Mouse (Mus musculus) erythroblast, adult 5-6 weeks (primary cell): Measurements from ENCODE around the gene Ccna1. TPM values are rescaled to one million over a fixed set of nuclear protein-coding genes. Genes with fewer than 3 reads are reported as not detected.

Source experiments
- ATAC-seq: replicated peaks from 2 replicates; pipeline ENCODE4 v1.8.0; 2016; ENCODE audit warnings: moderate number of reproducible peaks, mild to moderate bottlenecking, moderate TSS enrichment, inconsistent platforms; ENCODE audit not compliant: poor library complexity, low FRiP score, severe bottlenecking
- total RNA-seq, 2 experiments: library from RNA; stranded (forward) in 1 of 2; stranded (reverse) in 1 of 2; fragments of 150-400 nt in 1 of 2; fragments of 200-764, 138-1000 nt in 1 of 2; gene quantifications; 2 replicates each; pipeline versions ENCODE4 v1.2.3 to v1.2.4; 2015 to 2017; ENCODE audit warnings: low replicate concordance in 2 of 2

Ccna1 gene
- total RNA-seq, 2 experiments from 2014 or later, result not detected

DNA sequence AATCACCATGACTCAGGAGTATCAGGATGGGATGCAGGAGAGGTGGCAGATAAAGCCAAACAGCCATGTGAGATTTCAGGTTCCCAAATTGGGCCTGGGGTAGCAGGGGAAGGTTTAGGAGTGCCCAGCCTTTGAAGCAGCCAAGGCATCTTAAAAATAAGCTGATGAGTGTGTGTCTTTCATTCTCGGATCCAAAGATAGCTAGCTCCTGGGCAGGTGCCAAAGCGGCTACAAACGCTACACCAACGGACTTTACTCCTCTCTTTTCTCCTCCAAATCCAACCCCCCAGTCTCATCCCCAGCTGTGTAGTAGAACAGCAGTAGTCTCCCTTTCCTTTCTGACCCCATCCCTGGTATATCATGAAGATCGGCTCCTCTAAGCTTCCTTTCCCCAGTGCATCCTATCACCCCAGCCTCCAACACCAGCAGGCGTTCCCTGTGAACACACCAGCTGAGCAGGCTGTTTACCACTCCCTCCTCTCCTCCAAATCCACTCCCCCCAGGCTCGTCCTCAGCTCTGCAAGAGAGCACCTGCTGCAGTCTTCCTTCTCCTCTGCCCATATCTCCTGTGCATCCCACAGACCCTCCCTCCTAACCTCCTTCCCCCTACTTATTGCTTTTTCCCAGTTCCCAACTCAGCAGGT, 12.6 kb upstream of the Ccna1 start:
- ATAC-seq, result no peak

DNA sequence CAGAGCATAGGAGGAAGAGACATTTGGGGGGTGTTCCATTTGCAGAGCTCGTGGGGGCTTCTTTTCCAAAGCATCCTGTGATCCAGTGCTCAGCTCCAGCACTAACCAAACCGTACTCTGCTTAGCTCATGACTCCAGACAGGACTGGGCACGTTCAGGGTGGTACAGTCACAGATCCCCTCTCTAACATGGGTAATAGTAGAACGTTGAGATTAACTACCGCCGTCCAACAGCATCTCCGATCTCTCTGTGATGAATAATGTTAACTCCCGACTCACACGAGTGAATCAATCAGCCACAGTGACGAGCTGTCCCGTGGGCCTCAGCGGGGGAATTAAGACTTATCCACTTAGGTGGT, 11.3 kb upstream of the Ccna1 start:
- ATAC-seq, result no peak

DNA sequence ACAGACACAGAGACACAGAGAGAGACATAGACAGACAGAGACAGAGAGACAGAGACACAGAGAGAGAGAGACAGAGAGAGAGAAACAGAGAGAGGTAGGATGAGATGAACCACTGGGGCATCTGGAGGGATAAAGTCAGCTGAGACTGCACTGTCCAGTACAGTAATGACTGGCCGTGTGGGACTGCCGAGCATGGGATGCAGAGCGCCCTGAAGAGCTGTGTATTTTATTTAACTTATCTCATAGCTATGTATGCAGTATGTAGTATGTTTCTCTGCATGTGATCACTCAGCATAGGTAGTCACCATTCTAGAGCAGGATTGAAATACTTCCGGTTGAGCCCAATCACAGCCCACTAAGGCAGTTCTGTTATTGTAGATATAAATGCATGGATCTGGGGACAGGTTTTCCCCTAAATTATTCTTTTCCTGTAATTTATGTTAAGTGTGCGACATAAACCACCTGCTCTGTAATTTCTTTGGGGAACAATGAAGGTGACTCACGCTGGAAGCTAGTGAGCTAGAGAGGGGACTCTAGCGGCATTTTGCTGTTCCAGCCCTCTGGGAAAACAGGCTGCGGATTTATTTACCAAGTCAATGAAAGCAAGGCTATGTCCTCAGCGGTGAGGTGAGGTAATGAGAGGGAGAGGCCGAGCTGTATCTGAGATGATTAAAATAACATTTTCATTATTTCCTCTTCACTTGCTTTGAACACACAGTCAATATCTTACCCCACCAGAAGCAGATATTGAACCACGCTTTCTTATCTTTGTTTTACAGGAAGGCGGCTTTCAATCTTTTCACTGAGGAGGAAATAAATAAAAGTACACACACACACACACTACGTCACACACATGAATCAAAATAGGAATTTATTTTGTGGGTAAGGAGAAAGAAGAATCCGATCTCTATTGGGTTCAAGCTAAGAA, 10.7 kb upstream of the Ccna1 start:
- ATAC-seq, result no peak

GRCm38 (mm10) chr3:55064396-55064795, 9.1 kb upstream of the Ccna1 start:
- no peak for ATAC-seq

DNA sequence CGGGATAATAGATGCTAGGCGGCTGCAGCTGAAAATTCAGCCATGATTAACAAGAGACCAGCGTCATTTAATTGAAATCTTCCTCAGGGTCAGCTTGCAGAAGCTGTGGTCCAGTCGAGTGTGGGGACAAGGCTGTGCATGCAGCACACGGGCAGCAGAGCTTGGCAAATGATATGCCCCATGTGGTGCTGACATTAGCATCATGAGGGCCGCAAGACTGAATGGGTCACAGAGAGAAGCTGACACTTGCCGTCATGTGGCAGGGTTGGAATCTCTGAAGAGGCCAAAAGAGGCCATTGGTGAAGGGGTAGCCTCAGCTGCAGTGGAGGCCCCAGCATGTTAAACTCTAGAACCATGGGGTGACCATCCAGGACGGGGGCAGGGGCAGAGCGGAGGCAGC, 7.4 kb upstream of the Ccna1 start:
- ATAC-seq, result no peak

- ATAC-seq, result no peak
These were observed 1.1 kb upstream of the Ccna1 start for GRCm38 (mm10) chr3:55056376-55056775.

GRCm38 (mm10) chr3:55055747-55056120, 433 bp upstream of the Ccna1 start:
- ATAC-seq, result no peak

DNA sequence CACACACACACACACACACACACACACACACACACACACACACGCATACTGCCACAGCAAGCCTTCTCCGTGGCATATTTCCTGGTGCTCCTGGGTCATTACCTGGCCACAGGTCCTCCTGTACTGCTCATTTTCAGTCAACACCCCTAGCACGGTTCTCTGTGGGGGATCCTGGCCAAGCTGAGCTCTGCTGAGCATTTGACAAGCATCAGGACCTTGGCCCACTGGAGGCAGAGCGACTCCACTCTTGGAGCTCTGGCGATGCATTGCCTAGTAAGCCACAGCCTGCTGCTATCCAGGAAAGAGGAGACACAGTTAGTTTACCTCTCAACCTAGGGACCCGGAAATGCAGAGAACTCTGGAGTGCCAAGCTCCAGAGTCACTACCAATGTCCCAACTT, 1.1 kb downstream of the Ccna1 start:
- no peak for ATAC-seq

DNA sequence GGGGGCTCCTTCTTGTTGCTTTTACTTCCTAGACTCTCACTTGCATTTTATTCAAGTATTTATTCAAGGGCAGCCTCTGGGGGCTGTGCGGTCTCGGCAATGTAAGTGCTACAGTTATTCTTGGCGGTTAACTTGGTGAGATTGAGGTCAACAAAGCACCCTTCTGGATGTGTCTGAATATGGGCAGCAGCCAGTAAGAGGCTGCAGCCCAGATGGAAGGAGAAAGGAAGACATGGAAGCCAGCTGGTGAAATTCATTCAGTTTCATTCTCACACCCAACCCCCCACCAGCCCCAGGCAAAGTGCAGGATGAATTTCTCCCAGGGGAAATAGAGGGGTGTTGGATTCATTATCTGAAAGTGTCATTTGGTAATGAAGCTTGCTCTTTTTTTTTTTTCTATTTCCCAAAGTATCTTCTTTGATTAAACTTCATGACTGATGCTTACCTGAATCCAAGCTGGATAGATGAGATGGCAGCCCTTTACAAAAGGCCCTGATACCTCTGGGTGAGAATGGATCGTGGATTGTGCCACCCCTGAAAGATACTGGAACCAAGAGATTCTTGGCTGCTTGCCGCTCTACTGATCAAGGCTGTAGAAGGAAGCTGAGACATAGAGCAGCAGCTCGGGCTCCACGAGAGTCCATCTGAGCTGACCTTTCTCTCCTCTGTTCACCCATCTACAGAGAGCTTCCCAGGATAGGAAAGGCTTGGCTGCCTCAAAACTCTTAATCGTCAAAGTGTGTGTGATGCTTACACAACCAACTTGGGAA, 10.5 kb downstream of the Ccna1 start:
- no peak for ATAC-seq

- ATAC-seq, result no peak
These were observed 17.7 kb downstream of the Ccna1 start for GRCm38 (mm10) chr3:55037608-55038007.

DNA sequence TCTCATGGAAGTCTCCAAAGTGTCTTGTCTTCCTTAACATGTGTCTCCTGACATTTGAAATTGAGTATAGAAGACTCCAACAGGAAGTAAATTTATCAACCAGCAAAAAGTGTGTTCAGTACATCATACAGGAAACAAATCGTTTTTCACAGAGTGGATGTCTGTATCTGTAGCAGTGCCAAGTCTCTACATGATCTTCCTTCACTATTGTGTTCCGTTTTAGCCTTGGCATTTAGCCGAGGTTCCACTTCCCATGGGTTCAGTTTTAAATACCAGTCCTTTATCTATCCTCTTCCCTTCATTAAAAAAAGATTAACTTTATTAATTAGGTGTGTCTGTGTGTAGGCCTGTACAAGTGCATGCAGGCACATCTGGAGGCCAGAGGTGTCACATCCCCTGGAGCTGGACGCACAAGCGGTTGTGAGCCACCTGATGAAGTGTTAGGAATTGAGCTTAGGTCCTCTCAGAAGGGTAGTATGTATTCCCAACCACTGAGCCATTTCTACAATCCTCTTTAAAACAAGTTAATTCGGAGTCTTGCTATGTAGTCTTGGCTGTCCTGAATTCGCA, 27.9 kb downstream of the Ccna1 start:
- no peak for ATAC-seq

GRCm38 (mm10) chr3:55025502-55025901, 29.8 kb downstream of the Ccna1 start:
- ATAC-seq, result no peak

DNA sequence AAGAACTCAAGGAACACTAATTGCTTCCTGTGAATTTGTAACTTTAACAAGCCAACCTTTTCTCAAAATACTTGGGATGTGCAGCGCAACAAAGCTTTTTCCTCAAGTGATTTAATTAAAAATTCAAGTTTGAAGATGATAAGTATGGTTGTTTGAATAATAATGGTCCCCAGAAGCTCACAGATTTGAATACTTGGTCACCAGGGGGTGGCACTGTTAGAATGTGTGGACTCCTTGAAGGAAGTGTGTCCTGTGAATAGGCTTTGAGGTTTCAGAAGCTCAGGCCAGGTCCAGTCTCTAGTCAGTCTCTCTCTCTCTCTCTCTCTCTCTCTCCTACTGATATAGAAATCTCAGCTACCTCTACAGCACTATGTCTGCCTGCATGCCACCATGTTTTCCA, 32.0 kb downstream of the Ccna1 start:
- no peak for ATAC-seq

DNA sequence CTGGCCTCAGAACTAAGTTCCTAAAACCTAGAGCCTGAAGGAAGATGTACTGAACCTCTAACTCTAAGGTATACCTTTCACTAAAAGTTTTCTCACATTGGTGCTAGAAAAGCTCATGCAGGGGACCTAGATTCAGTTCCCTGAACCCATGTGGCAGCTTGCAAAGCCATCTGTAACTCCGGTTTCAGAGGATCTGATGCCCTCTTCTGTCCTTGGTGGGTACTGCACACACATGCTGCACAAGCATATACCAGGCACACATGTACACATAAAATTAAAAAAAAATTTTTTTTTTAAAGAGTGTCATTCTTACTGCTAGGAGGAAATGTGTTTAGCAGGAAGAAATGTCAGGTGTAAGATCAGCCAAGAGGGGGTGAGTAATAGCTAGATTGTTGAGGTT, 33.1 kb downstream of the Ccna1 start:
- ATAC-seq, result no peak

DNA sequence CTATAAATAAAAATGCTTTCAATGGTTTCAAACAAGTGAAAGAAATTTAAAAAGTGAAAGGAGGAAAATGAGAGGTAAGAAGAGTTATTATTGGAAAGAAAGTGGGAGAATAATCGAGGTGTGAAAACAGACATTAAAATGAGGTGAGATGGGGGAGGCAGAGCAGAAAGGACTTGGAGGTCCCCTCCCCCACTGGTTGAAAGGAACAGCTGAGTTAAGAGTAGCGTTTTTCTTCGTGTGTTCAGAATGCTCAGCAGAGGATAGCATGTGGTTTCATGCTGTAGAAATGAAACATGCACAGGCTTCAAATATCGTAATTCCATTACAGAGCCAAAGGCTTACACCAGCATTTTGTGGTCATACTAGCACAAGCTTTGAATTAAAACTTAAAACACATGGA, 42.8 kb downstream of the Ccna1 start:
- ATAC-seq, result no peak

- no peak for ATAC-seq
These were observed 43.6 kb downstream of the Ccna1 start for GRCm38 (mm10) chr3:55011681-55012080.

GRCm38 (mm10) chr3:55008965-55009741, 46.1 kb downstream of the Ccna1 start:
- ATAC-seq, result no peak

DNA sequence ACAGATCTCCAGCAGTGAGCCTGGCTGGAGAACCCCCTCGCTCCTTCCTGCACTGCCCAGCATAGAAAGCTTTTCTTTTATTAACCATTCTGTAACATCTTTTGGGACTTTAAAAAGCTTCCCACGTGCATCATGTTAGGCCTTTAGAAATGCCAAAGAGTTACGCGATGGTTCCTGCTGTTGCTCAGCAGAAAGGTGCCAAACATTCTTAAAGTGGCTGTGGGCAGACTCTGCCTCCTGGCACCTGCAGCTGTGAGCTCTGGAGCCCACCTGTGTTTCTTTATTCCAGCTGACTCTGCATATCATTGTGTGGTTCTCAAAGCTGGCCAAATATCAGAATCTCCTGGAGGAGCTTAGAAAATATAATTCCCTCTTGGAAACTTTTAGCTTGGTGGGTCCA, 51.3 kb downstream of the Ccna1 start:
- ATAC-seq, result no peak

DNA sequence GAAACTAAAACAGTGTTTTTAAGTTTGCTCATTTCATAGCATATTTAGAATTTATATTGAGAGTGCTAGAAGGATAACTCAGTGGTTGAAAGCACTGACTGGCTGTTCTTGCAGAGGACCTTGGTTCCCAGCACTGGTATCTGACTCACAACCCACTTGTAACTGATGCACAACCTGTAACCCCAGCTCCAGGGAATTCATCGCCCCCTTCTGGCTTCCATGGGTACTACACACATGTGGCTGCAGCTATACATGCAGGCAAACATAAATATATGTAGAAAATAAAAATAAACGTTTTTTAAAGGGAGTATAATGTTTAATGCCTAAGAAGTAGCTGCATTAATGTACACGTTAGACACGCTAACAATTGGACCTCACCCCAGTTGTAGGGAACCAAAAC, 53.6 kb downstream of the Ccna1 start:
- no peak for ATAC-seq
